Mouse (Mus musculus) ovary, adult 18-20 months (tissue): ENCODE results near the gene Smarca5.

ENCODE experiments used
- DNase-seq: peaks from one replicate; pipeline ENCODE4 v3.0.0; 2022; ENCODE audit warnings: low spot score, mixed read lengths

Gene Smarca5

GRCm38 (mm10) chr8:80669277-80669901, 69.9 kb downstream of the Smarca5 start:
- no peak for DNase-seq

- DNase-seq, result no peak
Measured at GRCm38 (mm10) chr8:80663476-80663875, 75.8 kb downstream of the Smarca5 start.

GRCm38 (mm10) chr8:80661055-80661454, 78.2 kb downstream of the Smarca5 start:
- no peak for DNase-seq

GRCm38 (mm10) chr8:80657639-80658038, 81.7 kb downstream of the Smarca5 start:
- no peak for DNase-seq
